Mouse (Mus musculus) hindbrain, embryonic 10.5 days (tissue): ENCODE measurements around the gene Ier5l. TPM values are rescaled to one million over a fixed set of nuclear protein-coding genes. Genes with fewer than 3 reads are reported as not detected.

ENCODE experiments used
- DNase-seq: peaks from one replicate; pipeline ENCODE4 v3.0.0-alpha.2; 2017; ENCODE audit warnings: low spot score
- H3K27ac ChIP-seq: fragments of 300-500 bp; sonication (generic); 2 replicates; pipeline ENCODE4 v1.5.1; 2016; ENCODE audit warnings: mild to moderate bottlenecking, moderate library complexity
- H3K27me3 ChIP-seq: fragments of 300-500 bp; sonication (generic); 2 replicates; pipeline ENCODE4 v1.6.1; 2016; ENCODE audit warnings: mild to moderate bottlenecking; ENCODE audit not compliant: poor library complexity, insufficient read depth, severe bottlenecking
- H3K36me3 ChIP-seq: fragments of 300-500 bp; sonication (generic); 2 replicates; pipeline ENCODE4 v1.6.1; 2016; ENCODE audit warnings: mild to moderate bottlenecking, moderate library complexity
- H3K4me1 ChIP-seq: fragments of 300-500 bp; sonication (generic); replicated peaks from 2 replicates; pipeline ENCODE4 v1.6.1; 2016; ENCODE audit warnings: mild to moderate bottlenecking
- H3K4me3 ChIP-seq: fragments of 300-500 bp; sonication (generic); 2 replicates; pipeline ENCODE4 v1.5.1; 2016; ENCODE audit warnings: mild to moderate bottlenecking, moderate library complexity
- H3K9me3 ChIP-seq: fragments of 300-500 bp; sonication (generic); 2 replicates; pipeline ENCODE4 v1.6.1; 2016; ENCODE audit warnings: mild to moderate bottlenecking, moderate library complexity
- WGBS: fragments of 180-500 bp; shearing (Covaris S2); methylation state at CpG from one replicate; pipeline ENCODE4 v1.1.7; 2016; 5-methylcytosine and 5-hydroxymethylcytosine counted together
- polyA plus RNA-seq: library from polyadenylated mRNA; unstranded; fragments of >200 nt; fragmentation: Nextera tagmentation; extraction: Ambion mirVana; gene quantifications from 2 replicates; pipeline ENCODE4 v1.2.1, GENCODE M21; 2016

The Ier5l gene
- polyA plus RNA-seq, 1 experiment from 2014 or later = 3.1 TPM

- no peak for DNase-seq
- H3K27ac ChIP-seq = no peak overlapping the region
Observed at GRCm38 (mm10) chr2:30476241-30476640, 2.2 kb upstream of the Ier5l start.

DNA sequence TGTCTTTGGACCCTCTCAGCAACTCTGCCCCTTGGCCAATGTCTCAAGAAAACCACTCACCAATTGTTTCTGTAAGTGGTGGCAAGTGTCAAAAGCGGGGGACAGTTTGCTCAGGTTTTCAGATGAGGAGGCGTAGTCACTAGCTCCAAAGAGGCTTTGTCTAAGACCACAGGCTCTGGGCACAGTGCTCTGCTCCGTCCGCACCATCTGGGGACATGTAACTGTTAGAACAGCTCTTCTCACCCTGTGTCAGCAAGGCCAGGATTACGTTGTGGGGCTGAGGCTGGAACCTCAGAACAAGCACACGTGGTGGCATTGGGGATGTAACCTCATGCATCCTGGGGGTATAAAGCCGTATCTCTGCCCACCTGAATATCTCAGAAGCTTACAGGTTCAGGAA, 1.4 kb upstream of the Ier5l start:
- H3K9me3 ChIP-seq = no peaks in the 10 kb centered on the region
- no peak overlapping the region for H3K27ac ChIP-seq
- WGBS = 76% methylated on average over 7 of the region's 7 CpGs
- H3K4me3 ChIP-seq = no peak overlapping the region
- H3K4me1 ChIP-seq = peaks cover 46% of the 10 kb centered on the region
- H3K27me3 ChIP-seq = peaks cover 14% of the 10 kb centered on the region; the same call in 1 of the 2 replicates
- no peaks in the 10 kb centered on the region for H3K36me3 ChIP-seq
- no peak for DNase-seq

More at GRCm38 (mm10) chr2:30476241-30476640, 2.2 kb upstream of the Ier5l start:
- peaks cover 14% of the 10 kb centered on the region; the same call in 1 of the 2 replicates for H3K27me3 ChIP-seq
- H3K4me3 ChIP-seq = no peak overlapping the region
- WGBS = 75% methylated on average over 2 of the region's 2 CpGs
- H3K36me3 ChIP-seq = no peaks in the 10 kb centered on the region
- H3K4me1 ChIP-seq = peaks cover 42% of the 10 kb centered on the region
- H3K9me3 ChIP-seq = no peaks in the 10 kb centered on the region

DNA sequence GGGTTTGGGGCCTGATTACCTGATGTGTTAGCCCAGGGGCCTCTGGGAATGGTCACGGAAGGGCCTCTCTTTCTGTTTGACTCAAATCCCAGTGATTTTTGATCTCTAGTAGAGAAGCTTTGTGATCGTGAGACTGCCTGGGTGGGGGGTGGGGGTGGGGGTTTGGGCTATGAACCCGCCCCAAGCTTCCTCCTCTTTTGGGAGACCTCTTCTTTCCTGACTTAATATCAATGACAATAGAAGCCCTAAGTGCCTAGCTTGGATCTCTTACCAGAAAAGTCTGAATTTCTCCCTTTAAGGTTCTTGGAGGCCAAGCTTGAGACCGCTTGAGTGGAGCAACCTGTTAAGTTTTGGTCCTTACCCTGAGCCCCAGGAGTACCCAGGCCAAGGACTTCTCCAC, 757 bp upstream of the Ier5l start:
- Histone ChIP-seq H3K4me3 (peak overlapping the region; percentile 97), H3K36me3 (no peaks in the 10 kb centered on the region), H3K27ac (peak overlapping the region; percentile 99), H3K4me1 (peaks cover 53% of the 10 kb centered on the region), H3K9me3 (no peaks in the 10 kb centered on the region), H3K27me3 (peaks cover 14% of the 10 kb centered on the region; the same call in 1 of the 2 replicates)
- DNase-seq = no peak
- WGBS = 18% methylated on average over 4 of the region's 4 CpGs

- peaks cover 66% of the 10 kb centered on the region for H3K4me1 ChIP-seq
- H3K36me3 ChIP-seq = no peaks in the 10 kb centered on the region
- peak overlapping the region; percentile 97 for H3K4me3 ChIP-seq
- H3K27me3 ChIP-seq = peaks cover 23% of the 10 kb centered on the region
- under 1% methylated on average over 79 of the region's 80 CpGs for WGBS
- peak overlapping the region; percentile 99 for H3K27ac ChIP-seq
- no peaks in the 10 kb centered on the region for H3K9me3 ChIP-seq
- DNase-seq = no peak
Observed at GRCm38 (mm10) chr2:30473431-30474031, 488 bp downstream of the Ier5l start.

GRCm38 (mm10) chr2:30472731-30473351, 1.2 kb downstream of the Ier5l start:
- Histone ChIP-seq H3K4me3 (peak overlapping the region; percentile 97), H3K27me3 (peaks cover 30% of the 10 kb centered on the region), H3K9me3 (no peaks in the 10 kb centered on the region), H3K36me3 (no peaks in the 10 kb centered on the region), H3K27ac (peak overlapping the region; percentile 99), H3K4me1 (peaks cover 71% of the 10 kb centered on the region)
- DNase-seq = peak; percentile 66
- under 1% methylated on average over 60 of the region's 60 CpGs for WGBS

DNA sequence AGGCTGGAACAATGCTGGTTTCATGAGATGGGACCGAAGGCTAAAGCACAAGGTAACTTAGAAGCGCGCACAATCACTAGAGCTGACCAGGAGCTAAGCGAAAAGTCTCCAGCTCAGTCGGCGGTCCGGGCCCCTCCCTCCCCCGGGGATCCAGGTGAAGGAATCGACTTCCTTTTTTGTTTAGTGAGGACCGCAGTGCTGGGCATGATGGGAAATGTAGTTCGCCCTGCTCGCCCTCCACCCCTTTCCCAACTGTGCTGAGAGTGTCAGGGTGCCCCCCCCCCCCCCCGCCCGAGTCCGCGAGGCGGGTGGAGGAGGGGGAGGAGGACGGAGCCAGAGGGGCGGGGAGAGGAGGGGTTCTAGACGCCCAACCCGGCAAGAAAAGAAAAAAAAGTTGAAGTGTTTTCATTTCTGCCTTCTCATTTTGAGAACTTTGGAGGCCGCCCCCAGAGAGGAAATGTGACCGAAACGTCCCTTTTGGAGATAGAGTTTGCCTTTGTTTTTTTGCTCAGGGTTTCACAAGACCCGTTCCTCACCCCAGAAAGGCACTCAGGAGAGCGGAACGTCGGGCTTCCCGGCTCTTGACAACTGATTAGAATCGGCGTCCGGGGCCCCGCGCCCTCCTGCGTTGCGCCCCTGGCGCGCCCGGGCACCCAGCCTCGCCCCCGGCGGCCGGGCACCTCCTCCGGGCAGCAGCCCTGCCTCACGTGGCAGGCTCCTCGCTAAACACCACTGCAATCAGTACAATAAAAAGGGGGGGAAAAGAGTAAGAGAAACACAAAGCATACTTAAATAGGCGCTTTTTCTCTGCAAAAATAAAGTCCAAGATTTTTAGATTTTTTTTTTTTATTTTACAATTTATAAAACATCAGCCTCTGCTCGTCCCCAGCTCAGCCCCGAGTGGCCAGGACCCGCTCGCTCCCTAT, 2.0 kb downstream of the Ier5l start:
- DNase-seq = peak; percentile 89
- H3K36me3 ChIP-seq = no peaks in the 10 kb centered on the region
- peaks cover 33% of the 10 kb centered on the region for H3K27me3 ChIP-seq
- H3K9me3 ChIP-seq = no peaks in the 10 kb centered on the region
- H3K27ac ChIP-seq = peak overlapping the region; percentile 99
- peaks cover 79% of the 10 kb centered on the region for H3K4me1 ChIP-seq
- peak overlapping the region; percentile 97 for H3K4me3 ChIP-seq
- WGBS = under 1% methylated on average over 49 of the region's 51 CpGs

GRCm38 (mm10) chr2:30471051-30471450, 3.0 kb downstream of the Ier5l start:
- Histone ChIP-seq H3K9me3 (no peaks in the 10 kb centered on the region), H3K36me3 (no peaks in the 10 kb centered on the region), H3K4me3 (peak overlapping the region; percentile 97), H3K4me1 (peaks cover 78% of the 10 kb centered on the region), H3K27me3 (peaks cover 33% of the 10 kb centered on the region), H3K27ac (peak overlapping the region; percentile 99)
- 4% methylated on average over 8 of the region's 8 CpGs for WGBS
- peak; percentile 55 for DNase-seq

- Histone ChIP-seq H3K36me3 (no peaks in the 10 kb centered on the region), H3K27ac (peak overlapping the region; percentile 99), H3K27me3 (peaks cover 26% of the 10 kb centered on the region), H3K4me1 (peaks cover 74% of the 10 kb centered on the region), H3K4me3 (peak overlapping the region; percentile 97), H3K9me3 (no peaks in the 10 kb centered on the region)
- DNase-seq = peak; percentile 82
- under 1% methylated on average over 46 of the region's 46 CpGs for WGBS
Observed at GRCm38 (mm10) chr2:30470143-30470946, 3.7 kb downstream of the Ier5l start.

- peaks cover 20% of the 10 kb centered on the region for H3K27me3 ChIP-seq
- peak overlapping the region; percentile 99 for H3K27ac ChIP-seq
- H3K9me3 ChIP-seq = no peaks in the 10 kb centered on the region
- peak; percentile 90 for DNase-seq
- no peaks in the 10 kb centered on the region for H3K36me3 ChIP-seq
- H3K4me3 ChIP-seq = peak overlapping the region; percentile 97
- under 1% methylated on average over 19 of the region's 19 CpGs for WGBS
- peaks cover 69% of the 10 kb centered on the region for H3K4me1 ChIP-seq
Observed at GRCm38 (mm10) chr2:30469796-30470142, 4.2 kb downstream of the Ier5l start.

DNA sequence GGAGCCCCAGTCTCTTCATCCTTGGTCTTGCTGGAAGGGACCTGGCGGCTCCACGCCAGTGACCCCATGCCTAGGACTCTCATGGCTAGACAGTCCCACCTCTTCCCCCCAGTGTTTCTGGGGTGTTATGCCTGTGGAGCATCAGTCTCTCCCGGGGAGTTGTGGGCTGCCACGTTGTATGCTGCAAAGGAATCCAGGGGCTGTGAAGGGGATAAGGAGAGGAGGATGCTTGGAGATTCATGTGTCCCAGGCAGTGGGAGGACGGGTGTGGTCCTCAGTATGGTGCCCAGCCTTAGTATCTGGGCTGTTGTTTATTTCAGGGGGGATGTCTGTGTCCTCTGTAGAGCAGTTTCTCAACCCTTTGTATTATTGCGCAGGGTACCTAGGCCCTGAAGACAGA, 5.0 kb downstream of the Ier5l start:
- Histone ChIP-seq H3K4me3 (peak overlapping the region; percentile 97), H3K9me3 (no peaks in the 10 kb centered on the region), H3K4me1 (peaks cover 63% of the 10 kb centered on the region), H3K36me3 (no peaks in the 10 kb centered on the region), H3K27me3 (peaks cover 19% of the 10 kb centered on the region), H3K27ac (peak overlapping the region; percentile 99)
- 51% methylated on average over 6 of the region's 6 CpGs for WGBS
- DNase-seq = no peak

- H3K36me3 ChIP-seq = no peaks in the 10 kb centered on the region
- peaks cover 19% of the 10 kb centered on the region for H3K27me3 ChIP-seq
- H3K9me3 ChIP-seq = no peaks in the 10 kb centered on the region
- 69% methylated on average over 4 of the region's 4 CpGs for WGBS
- H3K27ac ChIP-seq = 0 out of 2 replicates have a peak overlapping the region, but pooled peaks have one; percentile 31
- peaks cover 67% of the 10 kb centered on the region for H3K4me1 ChIP-seq
- no peak for DNase-seq
- no peak overlapping the region for H3K4me3 ChIP-seq
Observed at GRCm38 (mm10) chr2:30466787-30467186, 7.2 kb downstream of the Ier5l start.

GRCm38 (mm10) chr2:30464411-30464810, 9.6 kb downstream of the Ier5l start:
- Histone ChIP-seq H3K9me3 (no peaks in the 10 kb centered on the region), H3K27me3 (peaks cover 19% of the 10 kb centered on the region), H3K4me1 (peaks cover 43% of the 10 kb centered on the region), H3K36me3 (no peaks in the 10 kb centered on the region), H3K4me3 (peak overlapping the region; percentile 39), H3K27ac (peak overlapping the region; percentile 81)
- WGBS = 66% methylated on average over 5 of the region's 5 CpGs
- no peak for DNase-seq
